Mouse (Mus musculus): Measurements from ENCODE around the gene Mien1.

The Mien1 gene

GRCm38 (mm10) chr11:98459860-98460259, 21.1 kb upstream of the Mien1 start:
- DNase-seq (ENCODE audit: low spot score in 2 of 2), result no peak

GRCm38 (mm10) chr11:98459071-98459741, 20.4 kb upstream of the Mien1 start:
- no peak for DNase-seq (ENCODE audit: low spot score in 2 of 2)

- no peak for DNase-seq (ENCODE audit: low spot score in 2 of 2)
These were observed 19.6 kb upstream of the Mien1 start for GRCm38 (mm10) chr11:98458121-98458990.

- peak; percentile 83 to 91 for DNase-seq (ENCODE audit: low spot score in 2 of 2)
These were observed 18.8 kb upstream of the Mien1 start for GRCm38 (mm10) chr11:98457367-98458120.

GRCm38 (mm10) chr11:98456945-98457344, 18.2 kb upstream of the Mien1 start:
- no peak for DNase-seq (ENCODE audit: low spot score in 2 of 2)

GRCm38 (mm10) chr11:98456545-98456944, 17.8 kb upstream of the Mien1 start:
- DNase-seq (ENCODE audit: low spot score in 2 of 2), result no peak

DNA sequence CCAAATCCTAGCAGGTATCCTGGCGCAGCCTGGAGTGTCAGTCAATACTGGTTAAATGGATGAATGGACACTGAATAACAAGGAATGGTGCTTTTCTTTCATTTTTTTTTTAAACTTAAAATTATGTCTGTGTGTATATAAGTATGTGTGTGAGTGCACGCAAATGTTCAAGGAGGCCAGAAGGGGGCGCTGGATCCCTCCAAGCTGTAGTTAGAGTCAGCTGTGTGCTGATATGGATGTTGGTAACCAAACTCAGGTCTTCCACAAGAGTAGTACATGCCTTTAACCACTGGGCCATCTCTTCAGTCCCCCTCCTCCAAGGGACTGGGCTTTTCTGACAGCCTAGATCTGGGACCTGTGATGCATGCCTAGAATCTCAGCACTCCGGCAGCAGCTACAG, 16.7 kb upstream of the Mien1 start:
- no peak for DNase-seq (ENCODE audit: low spot score in 2 of 2)

GRCm38 (mm10) chr11:98449921-98450771, 11.4 kb upstream of the Mien1 start:
- DNase-seq (ENCODE audit: low spot score in 2 of 2), result no peak

- DNase-seq (ENCODE audit: low spot score in 2 of 2), result no peak
These were observed 10.6 kb upstream of the Mien1 start for GRCm38 (mm10) chr11:98449419-98449818.

DNA sequence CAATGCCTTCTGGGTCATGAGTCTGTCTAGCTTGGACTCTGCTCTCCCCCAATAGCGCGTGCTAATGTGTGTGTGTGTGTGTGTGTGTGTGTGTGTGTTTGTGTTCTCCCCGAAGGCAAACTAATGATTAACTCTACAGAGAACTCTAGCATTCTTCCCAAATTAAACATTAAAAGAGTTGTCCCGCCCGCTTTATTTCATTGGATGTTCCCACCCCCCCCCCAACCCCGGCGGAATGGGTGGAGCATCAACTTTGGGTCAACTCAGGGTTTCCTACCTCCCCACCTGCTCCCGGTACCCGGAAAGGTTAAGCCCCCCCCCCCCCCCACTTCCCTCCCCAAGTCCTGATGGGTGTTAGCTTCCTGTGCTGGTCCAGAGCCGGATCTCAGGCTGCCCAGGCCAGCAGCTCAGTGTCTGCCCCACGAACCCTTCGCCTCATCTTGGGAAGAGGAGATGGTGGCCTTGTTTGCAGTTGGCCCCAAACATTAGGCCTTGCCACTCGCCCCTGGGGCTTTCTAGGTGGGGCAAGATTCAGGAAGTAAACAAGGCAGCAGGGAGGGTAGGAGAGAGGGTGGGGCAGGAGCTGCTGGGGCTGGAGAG, 9.5 kb upstream of the Mien1 start:
- peak in 1 of 2 experiments; percentile 65 for DNase-seq (ENCODE audit: low spot score in 2 of 2)

DNA sequence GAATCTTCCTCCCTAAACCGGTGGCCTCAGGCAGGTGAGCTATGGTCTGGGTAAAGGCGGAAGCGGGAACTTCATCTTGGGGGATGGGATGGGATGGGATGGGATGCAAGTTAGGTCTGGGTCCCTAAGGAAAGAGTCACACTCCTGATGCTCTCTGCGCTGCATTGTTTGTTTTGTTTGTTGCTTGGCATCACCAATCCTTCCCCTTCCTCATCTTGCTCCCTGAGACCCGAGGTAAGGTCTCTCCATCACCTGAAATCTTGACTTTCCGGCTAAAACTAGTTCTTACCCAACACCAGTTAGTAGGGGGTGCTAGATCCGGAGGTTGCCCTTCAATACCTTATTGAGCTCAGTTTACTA, 8.7 kb upstream of the Mien1 start:
- no peak for DNase-seq (ENCODE audit: low spot score in 2 of 2)

DNA sequence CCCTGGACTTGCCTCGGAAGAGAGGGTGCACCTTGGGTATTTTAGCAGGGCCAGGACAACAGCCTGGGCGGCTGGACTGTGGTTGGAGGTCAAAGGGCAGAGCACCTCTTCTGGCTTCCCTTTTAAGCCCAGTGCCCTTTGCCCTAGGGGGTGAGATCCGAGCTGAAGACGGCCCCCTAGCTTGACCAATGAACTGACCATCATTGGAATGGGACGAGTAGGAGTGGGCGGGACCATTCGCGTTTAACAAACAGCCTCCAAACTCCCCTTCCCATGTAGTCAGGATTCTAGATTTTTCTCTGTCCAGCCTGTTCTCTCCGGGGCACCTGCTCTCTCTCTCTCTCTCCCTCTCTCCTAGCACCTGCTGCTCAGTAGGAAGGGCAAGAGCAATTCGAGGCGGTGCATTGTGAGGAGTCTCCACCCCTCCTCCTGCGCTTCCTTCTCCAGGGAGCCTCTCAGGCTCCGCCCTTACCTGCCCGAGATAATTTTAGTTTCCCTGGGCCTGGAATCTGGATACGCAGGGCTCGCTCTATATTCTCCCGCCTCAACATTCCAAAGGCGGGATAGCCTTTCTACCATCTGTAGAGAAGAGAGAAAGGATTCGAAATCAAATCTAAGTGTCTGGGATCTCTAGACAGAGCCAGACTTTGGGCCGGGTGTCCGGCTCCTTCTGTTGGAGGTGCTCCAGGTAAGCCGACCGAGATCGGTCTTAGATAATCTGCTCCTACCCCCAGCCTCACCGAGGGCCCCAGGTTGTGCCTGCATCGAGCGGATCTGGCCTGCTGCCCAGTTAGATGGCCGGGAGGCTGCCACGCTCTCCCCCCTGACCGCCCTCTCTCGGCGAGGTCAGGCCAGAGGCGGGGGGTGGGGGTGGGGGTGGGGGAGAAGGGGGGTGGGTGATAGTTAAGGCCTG, 8.0 kb upstream of the Mien1 start:
- peak; percentile 26 to 62 for DNase-seq (ENCODE audit: low spot score in 2 of 2)

DNA sequence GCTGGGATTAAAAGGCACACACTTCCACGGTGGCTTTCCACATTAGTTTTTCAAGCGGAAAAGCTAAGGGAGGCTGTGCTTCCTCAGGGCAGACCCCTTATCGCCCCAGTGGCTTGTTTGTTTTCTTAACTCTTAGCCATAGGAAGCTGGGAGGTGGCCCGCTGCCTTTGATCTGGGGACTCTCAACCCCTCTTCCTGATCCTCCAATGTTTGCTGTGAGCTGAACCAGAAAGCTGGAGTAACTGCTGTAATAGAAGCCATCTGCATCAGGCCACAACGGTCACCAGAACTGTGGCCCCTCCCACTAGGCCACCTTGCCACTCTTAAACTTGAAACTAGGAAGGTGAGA, 7.4 kb upstream of the Mien1 start, which contains the start of gene Grb7:
TSS of gene Grb7 (plus strand) at position 182 of the 349 bp plus-strand sequence.
- no peak for DNase-seq (ENCODE audit: low spot score in 2 of 2)

DNA sequence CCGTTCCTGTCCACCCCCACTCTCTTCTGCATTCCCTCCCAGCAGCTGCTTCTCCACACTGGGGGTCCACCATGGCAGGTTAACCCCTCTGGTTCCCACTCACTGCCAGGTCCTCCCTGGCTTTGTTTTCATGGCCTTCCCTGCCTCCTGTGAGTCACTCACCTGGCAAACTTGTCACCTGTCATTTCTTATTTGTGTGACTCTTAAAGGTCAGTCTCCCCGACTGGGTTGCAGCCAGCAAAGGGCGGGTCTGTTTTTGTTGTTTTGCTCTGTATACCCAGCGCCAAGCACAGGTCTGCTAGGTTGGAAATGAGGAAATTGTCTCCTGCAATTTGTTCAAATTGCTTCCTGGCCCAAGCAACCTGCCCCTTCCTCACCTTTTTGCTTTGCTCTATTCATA, 6.9 kb upstream of the Mien1 start:
- DNase-seq (ENCODE audit: low spot score in 2 of 2), result peak in 1 of 2 experiments; percentile 41

- DNase-seq (ENCODE audit: low spot score in 2 of 2), result no peak
These were observed 6.4 kb upstream of the Mien1 start for GRCm38 (mm10) chr11:98445238-98445637.

DNA sequence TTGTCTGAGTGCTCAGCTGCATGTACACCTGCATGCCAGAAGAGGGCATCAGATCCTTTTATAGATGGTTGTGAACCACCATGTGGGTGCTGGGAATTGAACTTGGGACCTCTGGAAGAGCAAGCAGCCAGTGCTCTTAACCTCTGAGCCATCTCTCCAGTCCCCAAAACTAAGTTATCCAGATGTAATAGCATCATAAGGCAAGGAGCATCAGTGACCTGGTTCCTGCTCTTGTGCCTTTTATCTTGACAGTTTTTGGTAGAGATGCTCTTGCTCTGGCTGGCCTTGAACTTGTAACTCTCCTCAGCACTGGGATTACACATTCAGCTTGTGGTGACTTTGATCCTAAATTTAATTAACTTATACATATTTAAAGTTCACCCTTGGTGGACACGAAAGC, 4.9 kb upstream of the Mien1 start:
- DNase-seq (ENCODE audit: low spot score in 2 of 2), result no peak

GRCm38 (mm10) chr11:98437441-98437840, 1.4 kb downstream of the Mien1 start:
- no peak for DNase-seq (ENCODE audit: low spot score in 2 of 2)

GRCm38 (mm10) chr11:98435723-98436122, 3.1 kb downstream of the Mien1 start:
- DNase-seq (ENCODE audit: low spot score in 2 of 2), result no peak

GRCm38 (mm10) chr11:98431743-98432502, 6.9 kb downstream of the Mien1 start:
- no peak for DNase-seq (ENCODE audit: low spot score in 2 of 2)

Data from urinary bladder, adult 18-20 months (tissue).